Mouse (Mus musculus): ENCODE data around the gene Olfr462. TPM values are rescaled to one million over a fixed set of nuclear protein-coding genes. Genes with fewer than 3 reads are reported as not detected.

Gene Olfr462
- total RNA-seq, 1 experiment from 2014 or later = not detected

GRCm38 (mm10) chr11:87846968-87847600 lies 45.0 kb downstream of the Olfr462 start:
- DNase-seq = no peak

DNA sequence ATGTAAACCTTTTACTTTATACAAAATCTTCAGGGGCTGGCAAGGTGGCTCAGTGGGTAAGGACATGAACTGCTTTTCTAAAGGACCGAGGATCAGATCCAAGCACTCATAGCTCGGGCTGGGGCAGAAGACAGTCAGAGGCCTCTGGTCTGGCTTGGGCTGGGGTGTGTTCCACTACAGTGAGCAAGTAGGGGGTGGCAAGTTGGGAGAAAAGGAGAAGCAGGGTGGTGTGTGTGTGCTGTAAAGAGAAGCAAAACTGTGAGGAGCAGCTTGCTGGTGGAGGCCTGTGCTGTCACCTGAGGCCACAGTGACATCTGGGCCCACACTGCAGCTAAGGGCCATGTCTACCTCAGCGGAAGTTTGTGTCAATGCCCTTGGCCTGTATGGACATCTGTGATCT lies 50.6 kb downstream of the Olfr462 start:
- DNase-seq = no peak

DNA sequence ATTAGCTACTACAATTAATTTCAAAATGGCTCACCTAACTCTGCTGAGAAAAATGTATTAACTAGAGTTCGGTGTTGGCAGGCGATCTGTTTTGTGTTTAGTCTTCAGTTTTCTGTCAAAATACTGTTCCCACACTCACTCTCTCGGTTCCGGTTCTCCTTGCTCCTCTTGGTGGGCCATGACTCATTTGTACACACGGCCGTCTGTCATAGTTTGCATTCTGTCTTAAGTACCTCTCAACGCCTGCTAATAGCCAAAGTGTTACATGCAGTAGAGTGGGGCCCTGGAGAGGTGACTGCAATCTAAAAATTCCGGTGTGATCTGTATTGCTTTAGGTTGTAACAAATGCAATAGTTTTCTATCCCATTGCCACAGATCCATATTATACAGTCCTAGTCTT lies 51.4 kb downstream of the Olfr462 start:
- no peak for DNase-seq

Other genes starting within 250 kb of the Olfr462 start
- gene Rnf43, start 229.5 kb downstream of the Olfr462 start, total RNA-seq (2021) = 5.5 and 6.1 TPM in 2 replicates
- 59.0 and 84.6 TPM in 2 replicates for gene Supt4a, start 154.7 kb downstream of the Olfr462 start, total RNA-seq (2021)
- 7.4 and 9.4 TPM in 2 replicates for gene Tspoap1, start 131.7 kb downstream of the Olfr462 start, total RNA-seq (2021)
- gene Mpo, start 98.7 kb downstream of the Olfr462 start, total RNA-seq (2021) = not detected in 2 replicates
- not detected in 2 replicates for gene Lpo, start 64.0 kb downstream of the Olfr462 start, total RNA-seq (2021)
- 12.1 and 15.6 TPM in 2 replicates for gene Mks1, start 39.1 kb downstream of the Olfr462 start, total RNA-seq (2021)
- gene Epx, start 16.7 kb downstream of the Olfr462 start, total RNA-seq (2021) = not detected in 2 replicates
- gene Olfr463, start 5.1 kb upstream of the Olfr462 start, total RNA-seq (2021) = not detected in 2 replicates
- not detected in 2 replicates for gene Olfr464, start 28.7 kb upstream of the Olfr462 start, total RNA-seq (2021)
- gene Dynll2, start 95.3 kb upstream of the Olfr462 start, total RNA-seq (2021) = 213 TPM in 2 replicates
- 226 and 298 TPM in 2 replicates for gene Srsf1, start 155.1 kb upstream of the Olfr462 start, total RNA-seq (2021)
- gene Vezf1, start 176.0 kb upstream of the Olfr462 start, total RNA-seq (2021) = 45.8 and 51.8 TPM in 2 replicates
- gene Cuedc1, start 205.8 kb upstream of the Olfr462 start, total RNA-seq (2021) = 50.7 and 68.6 TPM in 2 replicates